Mouse (Mus musculus) colon, adult 2 months (tissue): Measurements from ENCODE around the gene Rif1. TPM values are rescaled to one million over a fixed set of nuclear protein-coding genes. Genes with fewer than 3 reads are reported as not detected.

Source experiments
- polyA plus RNA-seq: library from polyadenylated mRNA; depleted of rRNA; stranded (reverse); fragments of >200 nt; gene quantifications from 2 replicates; pipeline ENCODE4 v1.2.3, GENCODE M21; 2012; rRNA removed

Gene Rif1
- polyA plus RNA-seq: 0.60 and 1.8 TPM in 2 replicates

DNA sequence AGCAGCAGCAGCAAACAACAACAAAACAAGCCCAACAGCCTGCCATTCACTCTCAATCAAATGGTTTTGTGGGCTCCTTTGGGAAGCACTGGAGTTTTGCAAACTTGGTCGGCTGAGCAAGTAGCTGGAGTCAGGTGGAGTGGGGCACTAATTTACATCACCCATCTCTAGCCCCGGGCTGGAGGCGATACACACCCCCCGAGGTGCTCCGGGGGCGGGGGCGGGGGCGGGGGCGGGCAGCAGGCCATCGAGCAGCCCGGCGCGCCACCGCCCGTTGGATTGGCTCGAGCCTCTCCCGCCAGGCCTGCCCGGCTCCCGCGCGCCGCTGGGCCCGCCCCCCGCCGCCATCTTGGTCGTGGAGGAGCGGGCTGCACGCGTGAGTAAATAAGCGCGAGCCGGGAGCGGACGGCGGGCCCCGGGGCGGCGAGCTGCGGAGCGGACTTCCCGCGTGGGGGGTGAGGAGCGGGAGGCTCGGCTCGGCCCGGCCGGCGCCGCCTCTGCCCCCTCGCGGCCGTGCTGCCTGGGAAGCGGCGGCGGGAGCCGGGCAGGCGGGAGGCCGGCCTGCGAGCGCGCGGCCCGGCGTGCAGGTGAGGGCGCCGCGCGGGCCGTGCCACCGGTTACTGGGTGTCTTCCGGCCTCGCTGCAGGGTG is at the start of gene Rif1:
TSS of gene Rif1 (plus strand) at position 342 of the 650 bp plus-strand sequence.

DNA sequence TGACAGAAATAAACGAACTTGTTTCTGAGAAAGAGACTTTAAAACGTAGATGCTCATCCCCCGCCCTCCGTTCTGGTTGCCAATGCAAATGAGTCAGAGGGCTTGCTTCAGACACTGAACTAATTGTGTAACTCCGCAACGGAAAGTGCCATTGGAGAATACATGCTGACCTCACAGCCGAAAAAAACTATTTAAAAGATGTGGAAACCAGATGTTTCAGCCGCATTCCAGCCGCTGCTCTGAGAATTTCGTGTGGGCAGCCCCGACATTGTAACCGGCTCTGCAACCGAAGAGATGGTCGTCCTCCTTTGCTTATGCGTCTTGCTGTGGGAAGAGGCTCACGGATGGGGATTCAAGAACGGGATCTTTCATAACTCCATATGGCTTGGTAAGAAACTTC is 34.8 kb upstream of the Rif1 start, which contains the start of gene Tnfaip6:
TSS of gene Tnfaip6 (plus strand) at position 128 of the 400 bp plus-strand sequence.

Other genes starting within 250 kb of the Rif1 start
- 8.0 TPM in 2 replicates for gene Rbm43, start 137.7 kb upstream of the Rif1 start, polyA plus RNA-seq
- gene Nmi, start 99.3 kb upstream of the Rif1 start, polyA plus RNA-seq: 3.2 and 3.5 TPM in 2 replicates
- 0.27 TPM in 2 replicates for gene Tnfaip6, start 34.8 kb upstream of the Rif1 start, polyA plus RNA-seq